Mouse (Mus musculus): ENCODE measurements at regions not wholly inside any gene's neighbourhood (a gene's known extent, or its start where the extent isn't known, plus 50 kb on each side); places are given as distances from the start of the nearest gene placed in this dataset.
A peak's percentile ranks its signal among the peaks of the same experiment; 100 is the strongest.

DNA sequence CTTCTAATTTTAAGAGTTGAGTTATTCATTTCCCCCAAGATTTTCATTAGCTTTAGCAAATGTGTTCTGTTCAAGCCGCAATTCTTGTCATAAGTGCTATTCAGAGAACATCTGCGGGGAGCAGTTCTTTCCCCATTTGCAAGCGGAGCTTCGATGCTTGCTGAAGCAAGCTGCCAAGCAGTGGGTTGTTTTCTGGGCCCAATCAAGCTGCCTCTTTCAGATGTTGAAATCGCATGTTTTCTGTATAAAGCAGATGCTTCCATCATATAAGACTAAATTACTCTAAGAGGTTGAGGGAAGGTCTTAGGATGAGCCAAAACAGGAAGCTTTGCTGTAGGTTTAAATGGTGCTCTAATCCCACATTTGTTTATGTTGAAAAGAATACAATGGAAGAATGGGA is 547.4 kb downstream of the Abca13 start:
- in situ Hi-C loops (cut with MboI; ENCODE audit: low pct_unique_long_range_greater_than_20kb) = no loop called here
- CTCF ChIA-PET = interaction anchor here (1.7 kb wide), 1 partner anchor 13 kb away, joined by 3 read pairs; no protein-coding TSS in a partner anchor
- DNase-seq (ENCODE audit: low read depth, low spot score) = no peak
- H3K27me3 ChIP-seq = no peaks in the 10 kb centered on the region
- POLR2A ChIA-PET = no interaction called here
- no peak for ATAC-seq
- no peak for TF ChIP-seq CTCF (IDR thresholded peaks at IDR 0.05)

DNA sequence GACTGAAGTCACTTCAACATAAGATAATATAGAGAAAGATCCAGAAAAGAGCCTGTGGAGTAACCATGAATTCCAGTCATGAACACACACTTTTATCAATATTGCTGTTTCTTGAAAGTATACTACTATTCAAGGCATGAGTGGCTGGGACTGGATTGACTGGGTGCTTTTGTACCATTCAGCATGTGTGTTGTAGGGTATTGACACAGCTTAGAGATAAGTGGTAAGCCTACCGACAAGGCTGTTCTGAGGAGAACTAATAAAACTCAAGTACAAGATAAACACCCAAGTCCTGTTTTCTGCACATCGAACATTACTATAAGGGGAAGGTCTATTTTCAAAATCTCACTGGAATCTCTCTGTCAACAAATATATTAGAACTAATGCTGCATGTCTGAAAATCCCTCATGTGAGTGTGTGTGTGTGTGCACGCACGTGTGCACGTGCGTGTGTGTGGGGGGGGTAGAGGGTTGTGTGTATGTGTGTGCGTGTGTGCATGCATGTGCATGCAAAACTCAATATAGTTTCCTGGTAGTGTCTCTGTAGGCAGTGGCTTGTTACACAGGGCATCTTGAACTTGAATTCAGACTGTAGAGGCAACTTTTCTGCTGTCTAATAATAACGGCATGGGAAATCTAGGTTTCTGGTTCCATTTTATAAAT is 588.6 kb downstream of the Abca13 start:
- no peaks in the 10 kb centered on the region for H3K27me3 ChIP-seq
- in situ Hi-C loops (cut with MboI; ENCODE audit: low pct_unique_long_range_greater_than_20kb) = no loop called here
- ChIA-PET POLR2A (no interaction called here), CTCF (no interaction called here)
- ATAC-seq = no peak
- no peak for DNase-seq (ENCODE audit: low read depth, low spot score)
- no peak for TF ChIP-seq CTCF (IDR thresholded peaks at IDR 0.05)

DNA sequence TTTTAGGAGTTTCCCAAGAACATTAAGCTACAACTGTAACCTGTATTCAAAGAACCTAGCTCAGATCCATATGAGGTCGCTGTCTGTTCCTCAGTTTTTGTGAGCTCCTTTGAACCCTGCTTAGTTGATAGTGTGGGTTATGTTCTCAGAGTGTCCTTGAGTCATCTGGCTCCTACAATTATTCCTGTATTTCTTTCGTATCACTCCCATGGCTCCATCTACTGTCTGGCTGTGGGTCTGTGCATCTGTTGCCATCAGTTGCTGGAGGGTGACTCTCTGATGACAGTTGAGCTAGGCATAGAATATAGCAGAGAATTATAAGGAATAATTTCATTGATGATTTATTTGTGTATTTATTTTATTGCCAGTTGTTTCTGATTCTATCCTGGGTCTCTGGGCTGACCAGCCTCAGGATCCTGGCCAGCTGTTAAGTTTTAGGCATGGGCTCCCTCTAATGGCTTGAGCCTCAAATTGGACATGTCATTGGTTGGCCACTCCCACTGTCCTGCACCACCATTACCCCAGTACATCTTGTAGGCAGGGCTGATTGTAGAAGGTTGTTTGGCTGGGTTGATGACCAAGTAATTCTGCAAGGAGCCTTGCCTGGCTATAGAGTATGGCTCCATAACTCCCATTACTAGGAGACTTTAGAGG is 601.6 kb downstream of the Abca13 start:
- H3K27me3 ChIP-seq = peaks cover 8% of the 10 kb centered on the region
- peak; percentile 50 for TF ChIP-seq CTCF (IDR thresholded peaks at IDR 0.05)
- in situ Hi-C loops (cut with MboI; ENCODE audit: low pct_unique_long_range_greater_than_20kb) = loop anchor here (10.0 kb wide), 1 partner anchor 309 kb away; no protein-coding TSS in a partner anchor
- ChIA-PET CTCF (interaction anchor here (0.9 kb wide), 1 partner anchor 11 kb away, joined by 3 read pairs; no protein-coding TSS in a partner anchor), POLR2A (no interaction called here)
- DNase-seq (ENCODE audit: low read depth, low spot score) (no peak), ATAC-seq (no peak)

DNA sequence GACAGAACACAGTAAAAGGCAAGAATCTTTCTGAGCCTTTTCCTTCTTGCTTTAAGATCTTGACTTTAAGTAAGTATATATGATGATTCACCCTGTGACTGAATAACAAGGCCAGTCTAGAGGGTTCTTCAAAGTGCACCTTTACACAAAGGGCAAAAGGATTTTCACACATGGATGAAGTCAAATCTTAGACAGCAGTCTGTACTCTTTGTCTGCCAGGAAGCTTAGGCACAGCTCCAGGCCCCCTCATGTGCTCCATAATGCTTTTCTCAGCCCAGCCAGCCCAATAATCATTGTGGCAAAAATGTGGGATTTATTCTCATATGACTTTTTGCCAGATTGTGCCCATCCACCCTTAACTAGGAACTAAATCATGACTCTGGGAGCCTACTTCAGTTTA is 647.9 kb downstream of the Abca13 start:
- ATAC-seq (no peak), DNase-seq (ENCODE audit: low read depth, low spot score) (no peak)
- CTCF ChIA-PET = no interaction called here
- peaks cover 3% of the 10 kb centered on the region for H3K27me3 ChIP-seq
- no peak for TF ChIP-seq CTCF (IDR thresholded peaks at IDR 0.05)
- in situ Hi-C loops (cut with MboI; ENCODE audit: low pct_unique_long_range_greater_than_20kb) = no loop called here
- POLR2A ChIA-PET = no interaction called here

DNA sequence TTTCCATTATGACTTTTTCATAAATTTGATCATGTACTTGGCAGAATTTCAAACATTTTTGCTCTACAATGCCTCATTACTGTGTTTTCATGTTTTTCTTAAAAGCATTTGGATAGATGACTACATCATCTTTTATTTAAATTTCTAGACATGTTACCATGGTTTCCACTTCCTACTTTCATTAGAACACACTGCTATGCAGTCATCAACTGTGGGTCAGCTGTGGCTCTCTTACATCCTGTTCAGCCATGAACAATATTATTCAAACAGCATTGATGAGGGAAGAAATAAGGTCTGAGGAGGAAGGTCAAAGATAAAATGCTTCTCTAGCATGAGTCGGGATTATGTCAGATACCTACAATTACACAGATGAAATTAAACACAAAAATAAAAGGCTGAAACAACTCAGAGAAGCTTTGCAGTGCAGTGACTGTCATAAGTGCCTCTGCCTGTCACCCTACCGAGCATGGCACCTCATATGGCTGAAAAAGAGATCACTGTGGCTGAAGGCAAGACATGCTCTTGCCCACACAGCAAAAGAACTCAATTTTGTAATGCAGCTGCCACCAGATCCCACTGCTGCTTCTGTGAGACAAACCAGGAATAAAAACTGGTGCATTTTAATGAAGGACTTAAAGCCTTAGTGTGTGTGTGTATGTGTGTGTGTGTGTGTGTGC is 676.9 kb downstream of the Abca13 start:
- no peak for TF ChIP-seq CTCF (IDR thresholded peaks at IDR 0.05)
- POLR2A ChIA-PET = interaction anchor here (1.0 kb wide), 1 partner anchor 23 kb away, joined by 3 read pairs; no protein-coding TSS in a partner anchor
- H3K27me3 ChIP-seq = no peaks in the 10 kb centered on the region
- in situ Hi-C loops (cut with MboI; ENCODE audit: low pct_unique_long_range_greater_than_20kb) = no loop called here
- no peak for DNase-seq (ENCODE audit: low read depth, low spot score)
- ATAC-seq = no peak
- CTCF ChIA-PET = no interaction called here
